Mouse (Mus musculus): ENCODE results near the gene Rps6kb2. TPM values are rescaled to one million over a fixed set of nuclear protein-coding genes. Genes with fewer than 3 reads are reported as not detected.

Rps6kb2 gene
- total and polyA plus RNA-seq, 3 experiments, result 16.1 to 73.4 (median 23.1) TPM

- Histone ChIP-seq H3K9me3 (replicated peaks) (no peaks in the 10 kb centered on the region), H3K27me3 (ENCODE audit: insufficient read depth, low read length) (peaks cover 16% of the 10 kb centered on the region), H3K36me3 (replicated peaks) (peaks cover 40% of the 10 kb centered on the region), H3K4me1 (ENCODE audit: insufficient read depth, low read depth, low read length) (peaks cover 21% of the 10 kb centered on the region), H3K4me3 (ENCODE audit: low read depth, low read length) (no peak overlapping the region)
- DNase-seq (ENCODE audit: low spot score), result no peak
- TF ChIP-seq POLR2AphosphoS5 (IDR thresholded peaks at IDR 0.05; ENCODE audit: insufficient replicate concordance, low read depth, low read length) (no peak), CTCF (IDR thresholded peaks at IDR 0.05; ENCODE audit: low read depth, low read length) (no peak), GATA1 (IDR thresholded peaks at IDR 0.05; ENCODE audit: borderline replicate concordance, low read length) (no peak), GATA2 (IDR thresholded peaks at IDR 0.05; ENCODE audit: borderline replicate concordance, low read depth, low read length) (no peak), TAL1 (conservative IDR thresholded peaks at IDR 0.05; ENCODE audit: low read depth, low read length) (no peak)
- ATAC-seq (ENCODE audit: extremely low read depth, insufficient number of reproducible peaks, low FRiP score, poor library complexity, severe bottlenecking), result no peak
Observed at GRCm38 (mm10) chr19:4134354-4134753, 28.8 kb downstream of the Rps6kb2 start.

GRCm38 (mm10) chr19:4131768-4132167, 31.4 kb downstream of the Rps6kb2 start:
- no peak for TF ChIP-seq TAL1 (conservative IDR thresholded peaks at IDR 0.05; ENCODE audit: low read depth, low read length)
- no peak for TF ChIP-seq CTCF (IDR thresholded peaks at IDR 0.05; ENCODE audit: low read depth, low read length)
- TF ChIP-seq GATA1 (IDR thresholded peaks at IDR 0.05; ENCODE audit: borderline replicate concordance, low read length), result no peak
- TF ChIP-seq GATA2 (IDR thresholded peaks at IDR 0.05; ENCODE audit: borderline replicate concordance, low read depth, low read length), result no peak
- TF ChIP-seq POLR2AphosphoS5 (IDR thresholded peaks at IDR 0.05; ENCODE audit: insufficient replicate concordance, low read depth, low read length), result no peak
- ATAC-seq (ENCODE audit: extremely low read depth, insufficient number of reproducible peaks, low FRiP score, poor library complexity, severe bottlenecking), result no peak
- DNase-seq (ENCODE audit: low spot score), result no peak
- H3K27me3 ChIP-seq (ENCODE audit: insufficient read depth, low read length), result no peaks in the 10 kb centered on the region
- no peak overlapping the region for H3K4me3 ChIP-seq (ENCODE audit: low read depth, low read length)
- H3K4me1 ChIP-seq (ENCODE audit: insufficient read depth, low read depth, low read length), result peaks cover 28% of the 10 kb centered on the region
- peaks cover 62% of the 10 kb centered on the region for H3K36me3 ChIP-seq (replicated peaks)
- no peaks in the 10 kb centered on the region for H3K9me3 ChIP-seq (replicated peaks)

DNA sequence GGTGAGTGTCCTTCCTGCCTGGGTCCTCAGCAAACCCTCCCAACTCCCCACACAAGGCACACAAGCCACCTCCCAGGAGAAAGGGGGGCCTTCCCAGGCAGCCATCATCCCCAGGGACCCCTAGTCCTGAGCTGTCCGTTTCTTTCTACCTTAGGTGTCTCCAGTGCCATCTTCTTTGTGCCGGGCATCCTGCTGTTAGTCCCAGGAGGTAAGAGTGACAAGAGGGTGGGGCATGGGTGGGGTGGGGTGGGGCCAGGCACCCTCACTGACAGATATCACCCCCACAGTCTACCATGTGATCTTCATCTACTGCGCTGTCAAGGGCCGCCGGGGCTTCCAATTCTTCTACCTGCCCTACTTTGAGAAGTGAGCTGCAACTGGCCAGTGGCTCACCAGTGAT, 32.1 kb downstream of the Rps6kb2 start:
- Histone ChIP-seq H3K36me3 (replicated peaks) (peaks cover 62% of the 10 kb centered on the region), H3K4me3 (ENCODE audit: low read depth, low read length) (no peak overlapping the region; the same call in 1 of the 2 replicates), H3K4me1 (ENCODE audit: insufficient read depth, low read depth, low read length) (peaks cover 32% of the 10 kb centered on the region), H3K27me3 (ENCODE audit: insufficient read depth, low read length) (no peaks in the 10 kb centered on the region), H3K9me3 (replicated peaks) (no peaks in the 10 kb centered on the region)
- ATAC-seq (ENCODE audit: extremely low read depth, insufficient number of reproducible peaks, low FRiP score, poor library complexity, severe bottlenecking), result no peak
- TF ChIP-seq GATA1 (IDR thresholded peaks at IDR 0.05; ENCODE audit: borderline replicate concordance, low read length) (no peak), GATA2 (IDR thresholded peaks at IDR 0.05; ENCODE audit: borderline replicate concordance, low read depth, low read length) (no peak), CTCF (IDR thresholded peaks at IDR 0.05; ENCODE audit: low read depth, low read length) (no peak), TAL1 (conservative IDR thresholded peaks at IDR 0.05; ENCODE audit: low read depth, low read length) (no peak), POLR2AphosphoS5 (IDR thresholded peaks at IDR 0.05; ENCODE audit: insufficient replicate concordance, low read depth, low read length) (no peak)
- no peak for DNase-seq (ENCODE audit: low spot score)

DNA sequence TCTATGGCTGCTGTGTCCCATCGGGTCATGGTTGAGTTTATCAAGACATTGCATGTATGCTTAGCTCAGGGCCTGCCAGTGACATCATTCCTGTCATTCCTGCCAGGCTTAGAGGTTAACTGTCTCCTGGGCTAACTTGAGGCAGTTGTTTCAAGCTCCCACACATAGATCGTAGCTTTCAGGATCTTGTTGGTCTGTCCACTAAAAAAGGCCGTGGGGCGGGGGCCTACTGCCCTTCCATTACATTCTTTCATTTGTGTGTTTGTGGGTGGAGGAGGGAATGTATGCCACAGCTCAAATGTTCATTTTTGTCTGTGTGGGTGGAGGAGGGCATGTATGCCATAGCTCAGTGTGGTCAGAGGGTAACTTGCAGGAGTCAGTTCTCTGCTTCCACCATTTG, 33.0 kb downstream of the Rps6kb2 start:
- Histone ChIP-seq H3K9me3 (replicated peaks) (no peaks in the 10 kb centered on the region), H3K36me3 (replicated peaks) (peaks cover 62% of the 10 kb centered on the region), H3K4me3 (ENCODE audit: low read depth, low read length) (no peak overlapping the region), H3K4me1 (ENCODE audit: insufficient read depth, low read depth, low read length) (peaks cover 30% of the 10 kb centered on the region), H3K27me3 (ENCODE audit: insufficient read depth, low read length) (no peaks in the 10 kb centered on the region)
- no peak for TF ChIP-seq CTCF (IDR thresholded peaks at IDR 0.05; ENCODE audit: low read depth, low read length)
- TF ChIP-seq GATA1 (IDR thresholded peaks at IDR 0.05; ENCODE audit: borderline replicate concordance, low read length), result no peak
- no peak for TF ChIP-seq TAL1 (conservative IDR thresholded peaks at IDR 0.05; ENCODE audit: low read depth, low read length)
- TF ChIP-seq GATA2 (IDR thresholded peaks at IDR 0.05; ENCODE audit: borderline replicate concordance, low read depth, low read length), result no peak
- TF ChIP-seq POLR2AphosphoS5 (IDR thresholded peaks at IDR 0.05; ENCODE audit: insufficient replicate concordance, low read depth, low read length), result no peak
- ATAC-seq (ENCODE audit: extremely low read depth, insufficient number of reproducible peaks, low FRiP score, poor library complexity, severe bottlenecking) (no peak), DNase-seq (ENCODE audit: low spot score) (no peak)

- no peaks in the 10 kb centered on the region for H3K27me3 ChIP-seq (ENCODE audit: insufficient read depth, low read length)
- H3K36me3 ChIP-seq (replicated peaks), result peaks cover 62% of the 10 kb centered on the region
- H3K4me1 ChIP-seq (ENCODE audit: insufficient read depth, low read depth, low read length), result peaks cover 36% of the 10 kb centered on the region
- no peaks in the 10 kb centered on the region for H3K9me3 ChIP-seq (replicated peaks)
- DNase-seq (ENCODE audit: low spot score) (no peak), ATAC-seq (ENCODE audit: extremely low read depth, insufficient number of reproducible peaks, low FRiP score, poor library complexity, severe bottlenecking) (no peak)
- no peak for TF ChIP-seq TAL1 (conservative IDR thresholded peaks at IDR 0.05; ENCODE audit: low read depth, low read length)
- no peak for TF ChIP-seq GATA2 (IDR thresholded peaks at IDR 0.05; ENCODE audit: borderline replicate concordance, low read depth, low read length)
- TF ChIP-seq POLR2AphosphoS5 (IDR thresholded peaks at IDR 0.05; ENCODE audit: insufficient replicate concordance, low read depth, low read length), result no peak
- TF ChIP-seq CTCF (IDR thresholded peaks at IDR 0.05; ENCODE audit: low read depth, low read length), result no peak
- no peak for TF ChIP-seq GATA1 (IDR thresholded peaks at IDR 0.05; ENCODE audit: borderline replicate concordance, low read length)
- H3K4me3 ChIP-seq (ENCODE audit: low read depth, low read length), result no peak overlapping the region
Observed at GRCm38 (mm10) chr19:4129462-4129861, 33.7 kb downstream of the Rps6kb2 start.

GRCm38 (mm10) chr19:4126759-4127495, 36.2 kb downstream of the Rps6kb2 start:
- Histone ChIP-seq H3K27me3 (ENCODE audit: insufficient read depth, low read length) (no peaks in the 10 kb centered on the region), H3K9me3 (replicated peaks) (no peaks in the 10 kb centered on the region), H3K4me1 (ENCODE audit: insufficient read depth, low read depth, low read length) (peaks cover 61% of the 10 kb centered on the region), H3K36me3 (replicated peaks) (peaks cover 50% of the 10 kb centered on the region), H3K4me3 (ENCODE audit: low read depth, low read length) (peak overlapping the region; percentile 85; the same call in 1 of the 2 replicates)
- TF ChIP-seq GATA2 (IDR thresholded peaks at IDR 0.05; ENCODE audit: borderline replicate concordance, low read depth, low read length), result no peak
- no peak for TF ChIP-seq GATA1 (IDR thresholded peaks at IDR 0.05; ENCODE audit: borderline replicate concordance, low read length)
- no peak for DNase-seq (ENCODE audit: low spot score)
- ATAC-seq (ENCODE audit: extremely low read depth, insufficient number of reproducible peaks, low FRiP score, poor library complexity, severe bottlenecking), result no peak
